Mouse (Mus musculus): ENCODE measurements around the gene Tmprss7. TPM values are rescaled to one million over a fixed set of nuclear protein-coding genes. Genes with fewer than 3 reads are reported as not detected.

Gene Tmprss7
- polyA plus RNA-seq, 1 experiment from 2014 or later, result 1.1 TPM

DNA sequence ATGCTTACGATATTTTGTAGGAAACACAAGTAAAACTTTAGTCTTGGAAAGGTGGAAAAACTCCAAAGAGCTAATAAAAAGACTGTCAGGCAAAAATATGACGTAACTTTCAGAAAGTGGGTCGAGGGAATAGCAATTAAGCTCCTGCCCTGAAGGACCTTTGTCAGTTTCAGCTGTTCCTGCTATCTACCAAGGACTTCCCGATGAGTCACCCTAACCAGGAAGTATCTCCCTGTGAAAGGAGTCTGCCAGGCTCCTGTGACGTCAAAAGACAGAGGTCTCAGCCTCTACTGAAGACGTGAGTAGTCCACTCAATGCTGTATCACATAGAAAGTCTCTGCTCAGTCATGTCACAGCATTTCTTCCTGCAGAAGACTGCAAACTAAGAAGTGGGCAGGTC lies 49.1 kb downstream of the Tmprss7 start:
- H3K36me3 ChIP-seq, result no peaks in the 10 kb centered on the region
- no peak overlapping the region for H3K4me3 ChIP-seq
- no peaks in the 10 kb centered on the region for H3K27me3 ChIP-seq
- ATAC-seq (ENCODE audit: low FRiP score, low read depth), result no peak
- no peaks in the 10 kb centered on the region for H3K4me1 ChIP-seq (replicated peaks)
- no peak overlapping the region for H3K9ac ChIP-seq
- no peaks in the 10 kb centered on the region for H3K9me3 ChIP-seq
- no peak overlapping the region for H3K4me2 ChIP-seq
- no peak overlapping the region for H3K27ac ChIP-seq (replicated peaks)
- 72% methylated on average over 6 of the region's 6 CpGs for WGBS

DNA sequence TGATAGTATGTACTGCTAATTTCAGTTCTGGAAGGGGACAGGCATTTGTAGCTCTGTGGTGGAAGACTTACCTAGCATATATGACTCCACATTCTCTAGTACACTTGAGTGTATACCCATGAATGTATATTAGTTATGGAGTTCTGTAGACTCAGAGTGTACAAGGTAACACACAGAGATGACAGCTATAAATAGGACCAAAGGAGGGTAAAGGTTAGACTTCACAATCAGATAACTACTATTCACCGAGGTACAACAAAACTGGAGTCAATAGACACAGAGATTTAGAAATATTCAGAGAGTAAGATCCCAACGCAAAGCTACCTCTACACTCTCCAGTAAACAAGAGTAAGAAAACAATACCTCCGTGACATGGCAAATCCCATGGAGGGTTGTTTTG lies 49.5 kb downstream of the Tmprss7 start:
- Histone ChIP-seq H3K36me3 (no peaks in the 10 kb centered on the region), H3K9ac (no peak overlapping the region), H3K4me1 (replicated peaks) (no peaks in the 10 kb centered on the region), H3K9me3 (no peaks in the 10 kb centered on the region), H3K4me3 (no peak overlapping the region), H3K27ac (replicated peaks) (no peak overlapping the region), H3K4me2 (no peak overlapping the region), H3K27me3 (no peaks in the 10 kb centered on the region)
- 92% methylated on average over 3 of the region's 3 CpGs for WGBS
- no peak for ATAC-seq (ENCODE audit: low FRiP score, low read depth)

DNA sequence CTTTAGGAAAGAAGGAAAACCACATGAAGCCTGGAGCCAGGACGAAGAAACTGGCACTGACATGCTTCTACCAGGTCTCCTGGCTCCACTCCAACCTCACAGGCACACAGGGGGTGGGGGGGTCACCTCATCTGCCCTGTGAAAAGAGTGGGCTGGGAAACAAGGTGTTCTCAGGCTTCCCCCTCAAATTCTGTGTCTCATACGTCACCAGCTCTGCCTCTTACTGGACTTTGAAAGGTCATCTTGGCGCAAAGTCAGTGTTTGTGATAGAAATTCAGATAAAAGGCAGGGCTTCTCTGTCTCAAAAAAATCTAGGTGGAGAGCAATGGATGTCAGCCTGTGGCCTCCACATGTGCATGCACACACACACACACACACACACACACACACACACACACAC lies 52.2 kb downstream of the Tmprss7 start:
- 71% methylated on average over 3 of the region's 3 CpGs for WGBS
- Histone ChIP-seq H3K36me3 (no peaks in the 10 kb centered on the region), H3K9ac (no peak overlapping the region), H3K4me1 (replicated peaks) (no peaks in the 10 kb centered on the region), H3K27ac (replicated peaks) (no peak overlapping the region), H3K27me3 (no peaks in the 10 kb centered on the region), H3K9me3 (no peaks in the 10 kb centered on the region), H3K4me3 (no peak overlapping the region), H3K4me2 (no peak overlapping the region)
- no peak for ATAC-seq (ENCODE audit: low FRiP score, low read depth)

DNA sequence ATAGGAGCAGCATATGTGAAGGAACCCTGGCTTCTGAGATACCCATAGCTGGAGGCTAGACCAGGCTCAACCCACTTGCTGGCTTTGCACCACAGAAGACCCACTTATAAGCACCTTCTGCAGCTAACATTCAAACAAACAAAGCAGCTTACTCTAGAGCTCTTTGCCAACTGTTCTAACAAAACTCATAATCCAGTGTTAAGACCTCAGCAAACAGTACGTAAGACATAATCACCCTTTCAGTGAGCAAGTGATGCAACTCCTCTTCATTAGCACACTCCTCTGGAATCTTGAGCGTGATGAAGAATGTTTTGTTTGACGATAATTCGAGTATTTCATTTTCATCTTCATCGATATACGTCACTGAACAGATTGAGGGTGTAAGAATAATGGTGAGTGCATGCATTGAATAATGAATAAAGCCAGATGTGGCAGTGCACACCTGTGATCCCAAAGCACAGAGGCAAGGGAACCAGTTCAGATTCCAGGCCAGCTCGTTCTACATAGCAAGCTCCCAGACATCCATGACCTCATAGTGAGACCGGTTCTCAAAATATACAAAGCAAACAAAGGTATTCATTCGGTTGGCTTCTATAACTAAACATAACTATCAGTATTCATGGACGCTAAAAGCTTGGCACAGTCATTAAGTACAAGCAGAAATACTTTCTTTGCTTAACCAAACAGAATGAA lies 53.2 kb downstream of the Tmprss7 start:
- H3K4me1 ChIP-seq (replicated peaks), result no peaks in the 10 kb centered on the region
- no peaks in the 10 kb centered on the region for H3K27me3 ChIP-seq
- 85% methylated on average over 10 of the region's 10 CpGs for WGBS
- no peaks in the 10 kb centered on the region for H3K36me3 ChIP-seq
- no peak for ATAC-seq (ENCODE audit: low FRiP score, low read depth)
- no peak overlapping the region for H3K9ac ChIP-seq
- no peak overlapping the region for H3K27ac ChIP-seq (replicated peaks)
- no peak overlapping the region for H3K4me2 ChIP-seq
- H3K9me3 ChIP-seq, result no peaks in the 10 kb centered on the region
- no peak overlapping the region for H3K4me3 ChIP-seq

DNA sequence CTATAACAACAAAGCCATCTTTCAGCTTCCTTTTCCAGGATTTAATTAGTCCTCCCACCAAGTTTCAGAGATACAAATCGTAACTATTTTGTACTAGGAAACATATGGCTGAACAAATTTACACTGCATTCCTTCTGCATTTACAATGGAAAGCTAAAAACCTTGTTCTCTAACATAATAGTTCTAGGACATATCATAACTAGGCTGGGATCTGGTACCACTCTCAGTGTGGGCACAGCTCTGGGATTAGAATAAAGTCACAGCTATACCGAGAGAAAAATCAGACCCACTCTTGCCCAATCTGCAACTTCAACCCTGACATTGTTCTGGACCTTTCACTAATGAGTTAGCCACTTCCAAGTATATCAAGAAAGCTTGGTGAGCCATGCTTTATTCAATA lies 57.6 kb downstream of the Tmprss7 start:
- WGBS, result 89% methylated on average over 2 of the region's 2 CpGs
- Histone ChIP-seq H3K27ac (replicated peaks) (no peak overlapping the region), H3K36me3 (no peaks in the 10 kb centered on the region), H3K27me3 (no peaks in the 10 kb centered on the region), H3K4me1 (replicated peaks) (no peaks in the 10 kb centered on the region), H3K4me3 (no peak overlapping the region), H3K9ac (no peak overlapping the region), H3K4me2 (no peak overlapping the region), H3K9me3 (no peaks in the 10 kb centered on the region)
- no peak for ATAC-seq (ENCODE audit: low FRiP score, low read depth)

DNA sequence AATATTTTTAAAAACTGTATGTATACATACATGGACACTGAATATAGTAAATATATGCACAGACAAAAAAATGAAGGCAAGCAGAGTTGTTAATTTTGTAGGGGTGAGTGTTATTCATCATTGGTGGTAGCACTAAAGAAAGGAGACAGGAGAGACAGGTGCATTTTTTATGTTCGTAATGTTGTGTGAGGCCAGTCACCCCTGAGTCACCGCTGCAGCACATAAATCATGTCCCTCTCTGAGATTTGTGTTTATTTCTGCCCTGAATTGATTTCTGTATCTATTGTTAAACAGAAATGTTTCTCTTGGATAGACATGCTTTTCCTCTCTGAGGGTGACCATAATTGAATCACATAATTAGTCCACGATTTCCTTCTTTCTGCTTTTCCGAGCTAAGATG lies 61.0 kb downstream of the Tmprss7 start:
- no peak overlapping the region for H3K4me2 ChIP-seq
- no peak overlapping the region for H3K9ac ChIP-seq
- H3K4me1 ChIP-seq (replicated peaks), result no peaks in the 10 kb centered on the region
- ATAC-seq (ENCODE audit: low FRiP score, low read depth), result no peak
- H3K9me3 ChIP-seq, result no peaks in the 10 kb centered on the region
- H3K36me3 ChIP-seq, result no peaks in the 10 kb centered on the region
- WGBS, result 83% methylated on average over 4 of the region's 4 CpGs
- H3K4me3 ChIP-seq, result no peak overlapping the region
- H3K27me3 ChIP-seq, result no peaks in the 10 kb centered on the region
- H3K27ac ChIP-seq (replicated peaks), result no peak overlapping the region

DNA sequence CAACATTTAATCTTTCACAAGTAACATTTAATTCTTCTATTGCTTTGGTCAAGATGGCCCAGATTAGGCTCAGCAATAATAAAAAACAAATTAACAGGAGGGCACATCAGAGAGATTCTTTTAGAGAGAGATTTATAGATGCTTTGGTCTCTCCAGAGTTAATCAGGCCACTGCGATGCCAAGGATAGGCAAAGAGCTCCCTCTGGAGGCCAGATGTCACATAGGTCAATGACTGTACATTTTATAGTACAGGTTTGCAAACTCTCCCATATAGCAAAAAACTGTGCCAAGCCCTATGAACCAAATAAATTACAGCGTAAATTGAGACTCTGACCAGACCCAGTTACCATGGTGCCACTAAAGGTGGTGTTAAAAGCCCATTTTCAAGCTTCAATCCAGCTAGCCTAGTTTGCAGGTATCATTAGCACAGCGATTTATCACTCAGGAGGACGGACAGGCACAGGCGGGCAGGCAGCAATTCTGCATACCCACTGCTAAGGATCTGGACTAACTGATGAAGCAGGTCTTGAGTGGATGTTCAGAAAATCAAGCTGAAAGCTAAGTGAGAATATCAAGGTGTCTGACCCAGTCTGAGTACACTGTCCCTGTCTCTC lies 63.0 kb downstream of the Tmprss7 start:
- ATAC-seq (ENCODE audit: low FRiP score, low read depth), result peak; percentile 85
- Histone ChIP-seq H3K27me3 (no peaks in the 10 kb centered on the region), H3K9ac (no peak overlapping the region), H3K36me3 (no peaks in the 10 kb centered on the region), H3K9me3 (no peaks in the 10 kb centered on the region), H3K4me1 (replicated peaks) (no peaks in the 10 kb centered on the region), H3K4me2 (no peak overlapping the region), H3K4me3 (no peak overlapping the region), H3K27ac (replicated peaks) (no peak overlapping the region)
- 58% methylated on average over 5 of the region's 5 CpGs for WGBS

DNA sequence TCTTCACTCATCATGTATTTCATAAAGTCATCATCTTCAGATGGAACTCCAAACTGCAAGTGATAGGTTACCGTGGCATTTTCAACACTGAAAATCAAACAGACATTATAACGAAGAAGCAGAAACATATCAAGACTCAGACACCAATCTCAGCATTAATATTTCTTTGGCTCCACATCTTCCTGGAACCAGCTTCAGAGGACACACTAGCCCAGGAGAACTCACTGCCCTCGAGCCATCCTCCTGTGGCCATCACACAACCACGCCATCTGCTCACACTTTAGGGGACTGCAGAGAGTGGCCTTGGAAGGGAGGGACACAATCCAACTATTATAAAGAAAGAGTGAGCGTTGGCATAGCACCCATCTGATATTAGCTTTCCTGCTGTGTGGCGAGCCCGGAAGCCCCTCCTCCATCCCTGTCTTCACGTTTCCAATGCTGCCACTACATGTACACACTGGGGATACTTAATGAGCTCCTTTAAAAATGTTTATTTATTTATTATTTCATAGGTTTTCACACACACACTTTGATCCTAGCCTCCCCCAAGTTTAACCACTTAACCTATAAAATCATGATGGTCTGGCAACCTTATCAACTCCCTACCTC lies 63.9 kb downstream of the Tmprss7 start:
- Histone ChIP-seq H3K9me3 (no peaks in the 10 kb centered on the region), H3K27me3 (no peaks in the 10 kb centered on the region), H3K4me3 (no peak overlapping the region), H3K4me2 (no peak overlapping the region), H3K4me1 (replicated peaks) (no peaks in the 10 kb centered on the region), H3K27ac (replicated peaks) (no peak overlapping the region), H3K36me3 (no peaks in the 10 kb centered on the region), H3K9ac (no peak overlapping the region)
- 0 out of 2 replicates have a peak, but pooled peaks have one; percentile 27 for ATAC-seq (ENCODE audit: low FRiP score, low read depth)
- 77% methylated on average over 8 of the region's 8 CpGs for WGBS

DNA sequence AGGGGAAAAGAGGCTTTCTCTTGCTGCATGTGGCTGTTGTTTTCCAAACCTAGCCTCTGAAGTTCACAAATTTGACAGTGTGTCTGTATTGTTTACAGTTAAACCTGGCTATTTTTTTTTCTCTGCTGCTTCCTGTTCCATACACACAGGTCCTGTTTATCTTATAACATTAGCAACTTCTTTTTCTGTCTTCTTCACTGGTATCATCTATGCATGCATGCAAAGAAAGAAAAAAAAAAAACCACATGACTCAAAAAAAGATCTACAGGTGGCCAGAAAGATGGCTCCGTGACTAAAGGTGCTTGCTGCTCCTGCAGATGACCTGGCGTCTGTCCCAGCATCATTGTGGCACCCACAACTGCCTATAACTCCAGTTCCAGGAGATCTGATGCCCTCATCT lies 68.1 kb downstream of the Tmprss7 start:
- no peak for ATAC-seq (ENCODE audit: low FRiP score, low read depth)
- Histone ChIP-seq H3K36me3 (no peaks in the 10 kb centered on the region), H3K9me3 (no peaks in the 10 kb centered on the region), H3K9ac (no peak overlapping the region), H3K27me3 (no peaks in the 10 kb centered on the region), H3K27ac (replicated peaks) (no peak overlapping the region), H3K4me2 (no peak overlapping the region), H3K4me1 (replicated peaks) (no peaks in the 10 kb centered on the region), H3K4me3 (no peak overlapping the region)
- 84% methylated on average over 2 of the region's 2 CpGs for WGBS

DNA sequence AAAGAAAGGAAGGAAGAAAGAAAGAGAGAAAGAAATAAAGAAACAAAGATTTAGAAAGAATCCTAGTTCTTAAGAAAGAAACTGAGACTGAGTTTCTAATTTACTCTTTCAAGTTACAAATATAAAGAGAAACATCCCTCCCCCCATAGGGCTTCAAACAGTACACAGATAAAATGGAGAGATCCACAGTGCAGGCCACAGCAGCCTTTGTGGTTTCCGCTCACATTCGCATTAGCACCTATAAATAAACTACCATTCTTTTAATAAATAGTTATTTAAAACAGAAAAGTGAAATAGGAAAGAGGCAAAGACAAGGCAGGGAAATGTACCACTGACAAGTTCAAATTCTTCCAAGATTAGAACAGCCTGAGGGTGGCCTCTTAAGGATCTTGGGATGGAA lies 68.7 kb downstream of the Tmprss7 start:
- H3K9me3 ChIP-seq, result no peaks in the 10 kb centered on the region
- no peaks in the 10 kb centered on the region for H3K36me3 ChIP-seq
- ATAC-seq (ENCODE audit: low FRiP score, low read depth), result no peak
- H3K9ac ChIP-seq, result no peak overlapping the region
- H3K4me2 ChIP-seq, result no peak overlapping the region
- H3K4me1 ChIP-seq (replicated peaks), result no peaks in the 10 kb centered on the region
- no peak overlapping the region for H3K27ac ChIP-seq (replicated peaks)
- H3K4me3 ChIP-seq, result no peak overlapping the region
- 93% methylated on average over 2 of the region's 2 CpGs for WGBS
- no peaks in the 10 kb centered on the region for H3K27me3 ChIP-seq

DNA sequence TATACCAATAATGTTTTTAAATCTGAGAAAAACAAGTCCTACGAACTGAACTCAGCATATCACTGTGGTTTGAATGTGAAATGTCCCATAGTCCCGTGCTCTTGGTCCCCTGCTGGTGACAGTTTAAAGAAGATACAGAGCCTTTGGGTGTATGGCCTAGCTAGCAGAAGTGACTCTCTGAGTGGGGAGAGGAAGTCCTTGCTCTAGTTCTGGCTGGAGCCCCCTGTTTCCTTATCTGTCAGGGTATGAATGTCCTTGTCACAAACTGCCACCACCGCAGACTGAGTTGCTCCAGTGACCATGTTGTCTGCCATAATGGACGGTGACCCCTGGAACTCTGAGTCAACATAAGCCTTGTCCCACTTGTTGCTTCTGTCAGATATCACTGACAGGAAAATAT lies 70.2 kb downstream of the Tmprss7 start:
- no peaks in the 10 kb centered on the region for H3K4me1 ChIP-seq (replicated peaks)
- H3K4me2 ChIP-seq, result no peak overlapping the region
- H3K27ac ChIP-seq (replicated peaks), result no peak overlapping the region
- H3K36me3 ChIP-seq, result no peaks in the 10 kb centered on the region
- no peaks in the 10 kb centered on the region for H3K9me3 ChIP-seq
- H3K4me3 ChIP-seq, result no peak overlapping the region
- 91% methylated on average over 4 of the region's 4 CpGs for WGBS
- no peak for ATAC-seq (ENCODE audit: low FRiP score, low read depth)
- H3K27me3 ChIP-seq, result no peaks in the 10 kb centered on the region
- no peak overlapping the region for H3K9ac ChIP-seq

DNA sequence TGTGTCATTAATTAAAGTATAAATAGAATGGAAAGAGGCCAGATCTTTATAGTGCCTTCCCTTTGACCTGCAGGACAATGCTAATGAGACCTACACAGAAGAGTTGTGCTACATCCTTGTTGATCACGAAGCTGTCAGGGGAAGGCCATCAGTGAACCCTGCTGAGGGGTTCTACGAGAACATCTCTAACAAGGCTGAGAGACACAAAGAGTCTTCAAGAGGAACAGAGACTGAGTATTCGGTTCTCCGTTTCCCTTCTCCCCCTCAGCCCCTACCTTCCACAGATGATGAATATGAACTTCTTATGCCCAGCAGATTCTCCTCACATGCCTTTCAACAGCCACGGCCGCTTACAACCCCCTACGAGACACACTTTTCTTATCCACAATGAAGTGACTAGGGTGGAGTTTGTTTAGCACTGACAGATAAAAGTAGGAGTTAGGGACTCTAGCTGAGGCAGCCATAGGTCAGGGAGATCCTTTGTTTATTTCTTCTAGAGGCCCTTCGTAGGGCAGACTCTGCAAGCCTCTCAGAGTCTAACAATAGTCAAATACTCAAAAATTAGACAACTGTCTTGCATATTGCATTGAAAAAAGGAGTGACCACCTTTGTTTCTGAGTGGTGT lies 73.6 kb downstream of the Tmprss7 start:
- WGBS, result 73% methylated on average over 8 of the region's 8 CpGs
- Histone ChIP-seq H3K4me3 (no peak overlapping the region), H3K27ac (replicated peaks) (no peak overlapping the region), H3K4me1 (replicated peaks) (no peaks in the 10 kb centered on the region), H3K9me3 (no peaks in the 10 kb centered on the region), H3K4me2 (no peak overlapping the region), H3K27me3 (no peaks in the 10 kb centered on the region), H3K9ac (no peak overlapping the region), H3K36me3 (no peaks in the 10 kb centered on the region)
- ATAC-seq (ENCODE audit: low FRiP score, low read depth), result no peak

All from hindbrain, embryonic 15.5 days (tissue).